ENCODE assay signal across 13 mouse cellular contexts in genomic region chr7:79282883-79283670, GRCm38 (mm10). TPM values are rescaled to one million over a fixed set of nuclear protein-coding genes. Genes with fewer than 3 reads are reported as not detected.
DNase-seq lines count a peak whose midpoint lies in the region; ATAC-seq and TF ChIP-seq lines count a peak whose summit lies in the region.
"Had no signal": no experiment of that assay in that cellular context is flagged by ENCODE, and none has a peak within 500 bp of the region (broad histone marks: within the 10 kb centered on the region; RNA-seq: fewer than 3 reads in every experiment).

No protein-coding gene starts in this region.

- TF ChIP-seq CTCF in stomach, postnatal 0 days (IDR thresholded peaks at IDR 0.05; ENCODE audit: low read depth) = no peak

- DNase-seq in hindbrain, embryonic 14.5 days (ENCODE audit: low spot score) = no peak
- DNase-seq in neural tube, embryonic 10.5 days (ENCODE audit: extremely low spot score, low spot score) = no peak
- DNase-seq in liver, embryonic 11.5 days (ENCODE audit: low spot score) = no peak
- no peak for DNase-seq in stomach, postnatal 0 days (ENCODE audit: low spot score)
- DNase-seq in cerebellum, adult 11-12 months = no peak
- DNase-seq in right cerebral cortex, postnatal 10 days (ENCODE audit: low spot score in 2 of 2) = no peak
- DNase-seq: gastrocnemius, postnatal 10 days; kidney, postnatal 4 days; right cerebral cortex, postnatal 4 days had no signal

- H3K4me2 ChIP-seq in hindbrain, embryonic 12.5 days (replicated peaks) = no peak overlapping the region
- no peak overlapping the region for H3K4me2 ChIP-seq in hindbrain, embryonic 14.5 days (replicated peaks)
- no peak overlapping the region for H3K4me2 ChIP-seq in neural tube, embryonic 12.5 days (replicated peaks)
- H3K4me2 ChIP-seq in liver, embryonic 11.5 days = peak overlapping the region; percentile 56
- H3K4me2 ChIP-seq in stomach, postnatal 0 days (replicated peaks; ENCODE audit: low read depth) = no peak overlapping the region
- H3K4me2 ChIP-seq: hindbrain, embryonic 15.5 days had no signal

- no peaks in the 10 kb centered on the region for H3K27me3 ChIP-seq in hindbrain, embryonic 12.5 days
- H3K27me3 ChIP-seq in hindbrain, embryonic 14.5 days (ENCODE audit: control insufficient read depth, insufficient read depth, low read length) = no peaks in the 10 kb centered on the region
- no peaks in the 10 kb centered on the region for H3K27me3 ChIP-seq in neural tube, embryonic 12.5 days (replicated peaks)
- H3K27me3 ChIP-seq in liver, embryonic 11.5 days (replicated peaks; ENCODE audit: control insufficient read depth, insufficient read depth, low read length) = no peaks in the 10 kb centered on the region
- H3K27me3 ChIP-seq in stomach, postnatal 0 days (ENCODE audit: control insufficient read depth, insufficient read depth, low read length) = no peaks in the 10 kb centered on the region
- H3K27me3 ChIP-seq: hindbrain, embryonic 15.5 days had no signal

- WGBS in hindbrain, embryonic 12.5 days = 87% methylated on average over 12 of the region's 12 CpGs
- 74% methylated on average over 12 of the region's 12 CpGs for WGBS in hindbrain, embryonic 14.5 days
- WGBS in neural tube, embryonic 12.5 days = 75% methylated on average over 12 of the region's 12 CpGs
- 64% methylated on average over 12 of the region's 12 CpGs for WGBS in liver, embryonic 11.5 days
- WGBS in stomach, postnatal 0 days = 56% methylated on average over 12 of the region's 12 CpGs

- no peak overlapping the region for H3K9ac ChIP-seq in hindbrain, embryonic 12.5 days
- no peak overlapping the region for H3K9ac ChIP-seq in hindbrain, embryonic 14.5 days
- no peak overlapping the region for H3K9ac ChIP-seq in neural tube, embryonic 12.5 days
- H3K9ac ChIP-seq in liver, embryonic 11.5 days (ENCODE audit: low read depth, low read length) = no peak overlapping the region
- no peak overlapping the region for H3K9ac ChIP-seq in stomach, postnatal 0 days (ENCODE audit: low read length)
- H3K9ac ChIP-seq: hindbrain, embryonic 15.5 days had no signal

- ATAC-seq in hindbrain, embryonic 12.5 days (ENCODE audit: low FRiP score) = no peak
- ATAC-seq in hindbrain, embryonic 14.5 days (ENCODE audit: low FRiP score) = no peak
- peak; percentile 53; the same call in 1 of the 2 replicates for ATAC-seq in neural tube, embryonic 12.5 days (ENCODE audit: low FRiP score, low read depth)
- ATAC-seq in liver, embryonic 11.5 days (replicated peaks; ENCODE audit: low FRiP score) = peak; percentile 69
- no peak for ATAC-seq in stomach, postnatal 0 days (ENCODE audit: low FRiP score, low TSS enrichment)

- H3K4me3 ChIP-seq in hindbrain, embryonic 12.5 days = no peak overlapping the region
- H3K4me3 ChIP-seq in hindbrain, embryonic 14.5 days (replicated peaks; ENCODE audit: low read length) = no peak overlapping the region
- no peak overlapping the region for H3K4me3 ChIP-seq in neural tube, embryonic 12.5 days
- no peak overlapping the region for H3K4me3 ChIP-seq in liver, embryonic 11.5 days (ENCODE audit: low read depth, low read length)
- no peak overlapping the region for H3K4me3 ChIP-seq in stomach, postnatal 0 days (ENCODE audit: low read depth, low read length)
- H3K4me3 ChIP-seq: hindbrain, embryonic 15.5 days; midbrain, embryonic 10.5 days had no signal

- no peak for TF ChIP-seq EP300 in stomach, postnatal 0 days (optimal IDR thresholded peaks at IDR 0.05)

- H3K4me1 ChIP-seq in hindbrain, embryonic 12.5 days = peaks cover 33% of the 10 kb centered on the region
- peaks cover 15% of the 10 kb centered on the region for H3K4me1 ChIP-seq in hindbrain, embryonic 14.5 days (replicated peaks; ENCODE audit: control insufficient read depth, insufficient read depth, low read length)
- H3K4me1 ChIP-seq in neural tube, embryonic 12.5 days = peaks cover 33% of the 10 kb centered on the region
- H3K4me1 ChIP-seq in liver, embryonic 11.5 days (replicated peaks; ENCODE audit: control insufficient read depth, insufficient read depth, low read length) = peaks cover 68% of the 10 kb centered on the region
- H3K4me1 ChIP-seq in stomach, postnatal 0 days (replicated peaks; ENCODE audit: control insufficient read depth, insufficient read depth) = peaks cover 6% of the 10 kb centered on the region

- H3K36me3 ChIP-seq in hindbrain, embryonic 12.5 days = no peaks in the 10 kb centered on the region; the same call in 1 of the 2 replicates
- no peaks in the 10 kb centered on the region for H3K36me3 ChIP-seq in hindbrain, embryonic 14.5 days (replicated peaks; ENCODE audit: control insufficient read depth, insufficient read depth)
- no peaks in the 10 kb centered on the region for H3K36me3 ChIP-seq in neural tube, embryonic 12.5 days
- H3K36me3 ChIP-seq in liver, embryonic 11.5 days (ENCODE audit: control insufficient read depth, insufficient read depth, low read length) = no peaks in the 10 kb centered on the region
- no peaks in the 10 kb centered on the region for H3K36me3 ChIP-seq in stomach, postnatal 0 days (ENCODE audit: control insufficient read depth, insufficient read depth, low read length)
- H3K36me3 ChIP-seq: hindbrain, embryonic 15.5 days had no signal

- no peaks in the 10 kb centered on the region for H3K9me3 ChIP-seq in hindbrain, embryonic 12.5 days (replicated peaks)
- no peaks in the 10 kb centered on the region for H3K9me3 ChIP-seq in hindbrain, embryonic 14.5 days (ENCODE audit: control insufficient read depth, low read length)
- no peaks in the 10 kb centered on the region for H3K9me3 ChIP-seq in neural tube, embryonic 12.5 days
- no peaks in the 10 kb centered on the region for H3K9me3 ChIP-seq in liver, embryonic 11.5 days (ENCODE audit: control insufficient read depth, low read length)
- no peaks in the 10 kb centered on the region for H3K9me3 ChIP-seq in stomach, postnatal 0 days (ENCODE audit: control insufficient read depth, low read length)
- H3K9me3 ChIP-seq: hindbrain, embryonic 15.5 days; midbrain, embryonic 10.5 days had no signal

- H3K27ac ChIP-seq in hindbrain, embryonic 12.5 days = peak overlapping the region; percentile 17; the same call in 1 of the 2 replicates
- H3K27ac ChIP-seq in hindbrain, embryonic 14.5 days = no peak overlapping the region; the same call in 1 of the 2 replicates
- no peak overlapping the region for H3K27ac ChIP-seq in neural tube, embryonic 12.5 days
- H3K27ac ChIP-seq in liver, embryonic 11.5 days (ENCODE audit: low read depth, low read length) = peak overlapping the region; percentile 76
- peak overlapping the region; percentile 26; the same call in 1 of the 2 replicates for H3K27ac ChIP-seq in stomach, postnatal 0 days (replicated peaks)
- H3K27ac ChIP-seq: midbrain, embryonic 10.5 days had no signal

RNA-seq across cellular contexts. Expression of gene Abhd2, which starts 10.1 kb away (rescaled TPM):
- 14.3 and 17.7 TPM in 2 replicates for polyA plus RNA-seq in hindbrain, embryonic 12.5 days (2016; fragmentation: Nextera tagmentation; extraction: Ambion mirVana)
- 25.1 and 26.8 TPM in 2 replicates for polyA plus RNA-seq in hindbrain, embryonic 14.5 days (2014; fragmentation: Nextera tagmentation; extraction: Ambion mirVana)
- polyA plus RNA-seq in neural tube, embryonic 12.5 days (2016; fragmentation: Nextera tagmentation; extraction: Ambion mirVana) = 12.8 and 12.9 TPM in 2 replicates
- 11.5 and 13.4 TPM in 2 replicates for polyA plus RNA-seq in liver, embryonic 11.5 days (2014; fragmentation: Nextera tagmentation; extraction: Ambion mirVana)
- 24.6 and 27.5 TPM in 2 replicates for polyA plus RNA-seq in stomach, postnatal 0 days (2015; fragmentation: Nextera tagmentation; extraction: Ambion mirVana)

Comparison
In these comparisons a context has a peak if more than half of its experiments do, and no peak if none do; other contexts are left out.
1. H3K27ac ChIP-seq: peak in hindbrain, embryonic 12.5 days (single experiment), liver, embryonic 11.5 days (single experiment) and stomach, postnatal 0 days (single experiment); none in hindbrain, embryonic 14.5 days (single experiment) and neural tube, embryonic 12.5 days (single experiment).
2. ATAC-seq: peak in neural tube, embryonic 12.5 days (single experiment) and liver, embryonic 11.5 days (single experiment); none in hindbrain, embryonic 12.5 days (single experiment), hindbrain, embryonic 14.5 days (single experiment) and stomach, postnatal 0 days (single experiment).